Mouse (Mus musculus): ENCODE measurements around the gene C2cd4c. TPM values are rescaled to one million over a fixed set of nuclear protein-coding genes. Genes with fewer than 3 reads are reported as not detected.

The C2cd4c gene
- total and polyA plus RNA-seq, 2 experiments from 2014 or later = not detected

GRCm38 (mm10) chr10:79581501-79581900 lies 32.3 kb downstream of the C2cd4c start:
- WGBS = 88% methylated on average over 8 of the region's 8 CpGs
- H3K27ac ChIP-seq (ENCODE audit: low read depth) = no peak overlapping the region
- no peaks in the 10 kb centered on the region for H3K36me3 ChIP-seq (replicated peaks; ENCODE audit: control insufficient read depth, insufficient read depth, low read length)
- TF ChIP-seq EP300 (IDR thresholded peaks at IDR 0.05; ENCODE audit: low read depth) (no peak), CTCF (IDR thresholded peaks at IDR 0.05; ENCODE audit: low read depth) (no peak)
- no peaks in the 10 kb centered on the region for H3K9me3 ChIP-seq (replicated peaks; ENCODE audit: control insufficient read depth, low read length)
- no peak for DNase-seq (ENCODE audit: low spot score)
- no peak overlapping the region for H3K4me3 ChIP-seq (ENCODE audit: low read depth, low read length)
- H3K27me3 ChIP-seq (ENCODE audit: control insufficient read depth, insufficient read depth, low read length) = no peaks in the 10 kb centered on the region
- no peak overlapping the region for H3K4me2 ChIP-seq (ENCODE audit: low read depth, low read length)
- no peak overlapping the region for H3K9ac ChIP-seq (replicated peaks; ENCODE audit: low read depth, low read length)
- no peak for ATAC-seq (ENCODE audit: insufficient read depth, low read depth)
- H3K4me1 ChIP-seq (ENCODE audit: control insufficient read depth, insufficient read depth) = no peaks in the 10 kb centered on the region

DNA sequence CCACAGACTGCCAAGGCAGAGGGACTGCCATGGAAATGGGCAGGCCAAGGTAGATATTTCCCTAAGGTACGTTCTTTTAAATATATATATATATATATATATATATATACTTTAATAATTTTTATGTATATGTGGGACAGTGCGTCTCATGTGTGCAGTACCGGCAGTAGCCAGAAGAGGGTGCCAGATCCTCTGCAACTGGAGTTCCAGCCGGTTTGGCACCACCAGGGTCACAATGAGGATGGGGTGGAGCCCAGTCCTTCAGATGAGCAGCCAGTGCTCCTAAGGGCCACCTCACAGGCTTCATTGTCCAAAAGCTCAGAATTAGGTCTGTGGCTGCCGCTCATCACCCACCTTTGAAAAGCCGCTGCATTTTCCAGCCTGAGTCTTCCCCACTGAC lies 33.0 kb downstream of the C2cd4c start:
- DNase-seq (ENCODE audit: low spot score) (no peak), ATAC-seq (ENCODE audit: insufficient read depth, low read depth) (no peak)
- Histone ChIP-seq H3K27ac (ENCODE audit: low read depth) (no peak overlapping the region), H3K36me3 (replicated peaks; ENCODE audit: control insufficient read depth, insufficient read depth, low read length) (no peaks in the 10 kb centered on the region), H3K9ac (replicated peaks; ENCODE audit: low read depth, low read length) (no peak overlapping the region), H3K4me3 (ENCODE audit: low read depth, low read length) (no peak overlapping the region), H3K9me3 (replicated peaks; ENCODE audit: control insufficient read depth, low read length) (no peaks in the 10 kb centered on the region), H3K27me3 (ENCODE audit: control insufficient read depth, insufficient read depth, low read length) (no peaks in the 10 kb centered on the region), H3K4me2 (ENCODE audit: low read depth, low read length) (no peak overlapping the region), H3K4me1 (ENCODE audit: control insufficient read depth, insufficient read depth) (no peaks in the 10 kb centered on the region)
- TF ChIP-seq EP300 (IDR thresholded peaks at IDR 0.05; ENCODE audit: low read depth) (no peak), CTCF (IDR thresholded peaks at IDR 0.05; ENCODE audit: low read depth) (peak; percentile 37)
- 49% methylated on average over 6 of the region's 6 CpGs for WGBS

GRCm38 (mm10) chr10:79580356-79580755 lies 33.5 kb downstream of the C2cd4c start:
- 68% methylated on average over 7 of the region's 7 CpGs for WGBS
- ATAC-seq (ENCODE audit: insufficient read depth, low read depth) (no peak), DNase-seq (ENCODE audit: low spot score) (no peak)
- no peak overlapping the region for H3K4me3 ChIP-seq (ENCODE audit: low read depth, low read length)
- no peaks in the 10 kb centered on the region for H3K9me3 ChIP-seq (replicated peaks; ENCODE audit: control insufficient read depth, low read length)
- no peak overlapping the region for H3K4me2 ChIP-seq (ENCODE audit: low read depth, low read length)
- H3K27ac ChIP-seq (ENCODE audit: low read depth) = no peak overlapping the region
- H3K4me1 ChIP-seq (ENCODE audit: control insufficient read depth, insufficient read depth) = no peaks in the 10 kb centered on the region
- H3K36me3 ChIP-seq (replicated peaks; ENCODE audit: control insufficient read depth, insufficient read depth, low read length) = no peaks in the 10 kb centered on the region
- no peak for TF ChIP-seq CTCF (IDR thresholded peaks at IDR 0.05; ENCODE audit: low read depth)
- no peak for TF ChIP-seq EP300 (IDR thresholded peaks at IDR 0.05; ENCODE audit: low read depth)
- no peak overlapping the region for H3K9ac ChIP-seq (replicated peaks; ENCODE audit: low read depth, low read length)
- no peaks in the 10 kb centered on the region for H3K27me3 ChIP-seq (ENCODE audit: control insufficient read depth, insufficient read depth, low read length)

- no peak for ATAC-seq (ENCODE audit: insufficient read depth, low read depth)
- no peak for TF ChIP-seq CTCF (IDR thresholded peaks at IDR 0.05; ENCODE audit: low read depth)
Measured at GRCm38 (mm10) chr10:79579781-79580180, 34.0 kb downstream of the C2cd4c start.

DNA sequence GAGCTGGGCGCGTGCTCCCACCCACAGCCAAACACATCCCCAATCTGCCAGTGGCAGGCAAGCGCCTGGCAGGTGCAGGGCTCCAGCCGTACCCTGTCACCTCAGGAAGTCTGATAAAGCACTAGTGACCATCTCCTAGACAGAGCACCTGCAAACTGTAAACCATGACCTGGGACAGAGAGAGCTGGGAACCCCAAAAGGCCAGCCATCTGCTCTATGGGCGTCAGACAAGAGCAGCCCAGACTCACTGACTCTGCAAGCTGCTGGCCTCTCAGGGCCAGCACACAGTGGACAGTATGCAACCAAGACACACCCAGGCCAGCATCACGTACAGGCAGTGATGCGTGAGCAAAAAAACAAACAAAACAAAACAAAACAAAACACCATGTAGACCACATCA lies 34.9 kb downstream of the C2cd4c start:
- no peaks in the 10 kb centered on the region for H3K4me1 ChIP-seq (ENCODE audit: control insufficient read depth, insufficient read depth)
- H3K36me3 ChIP-seq (replicated peaks; ENCODE audit: control insufficient read depth, insufficient read depth, low read length) = no peaks in the 10 kb centered on the region
- no peak for ATAC-seq (ENCODE audit: insufficient read depth, low read depth)
- H3K9ac ChIP-seq (replicated peaks; ENCODE audit: low read depth, low read length) = no peak overlapping the region
- no peaks in the 10 kb centered on the region for H3K9me3 ChIP-seq (replicated peaks; ENCODE audit: control insufficient read depth, low read length)
- no peak for TF ChIP-seq EP300 (IDR thresholded peaks at IDR 0.05; ENCODE audit: low read depth)
- TF ChIP-seq CTCF (IDR thresholded peaks at IDR 0.05; ENCODE audit: low read depth) = no peak
- no peaks in the 10 kb centered on the region for H3K27me3 ChIP-seq (ENCODE audit: control insufficient read depth, insufficient read depth, low read length)
- 69% methylated on average over 7 of the region's 7 CpGs for WGBS
- no peak overlapping the region for H3K27ac ChIP-seq (ENCODE audit: low read depth)
- DNase-seq (ENCODE audit: low spot score) = no peak
- no peak overlapping the region for H3K4me3 ChIP-seq (ENCODE audit: low read depth, low read length)
- no peak overlapping the region for H3K4me2 ChIP-seq (ENCODE audit: low read depth, low read length)

More at GRCm38 (mm10) chr10:79579781-79580180, 34.0 kb downstream of the C2cd4c start:
- Histone ChIP-seq H3K9ac (replicated peaks; ENCODE audit: low read depth, low read length) (no peak overlapping the region), H3K9me3 (replicated peaks; ENCODE audit: control insufficient read depth, low read length) (no peaks in the 10 kb centered on the region), H3K27ac (ENCODE audit: low read depth) (no peak overlapping the region), H3K27me3 (ENCODE audit: control insufficient read depth, insufficient read depth, low read length) (no peaks in the 10 kb centered on the region), H3K36me3 (replicated peaks; ENCODE audit: control insufficient read depth, insufficient read depth, low read length) (no peaks in the 10 kb centered on the region), H3K4me3 (ENCODE audit: low read depth, low read length) (no peak overlapping the region), H3K4me2 (ENCODE audit: low read depth, low read length) (no peak overlapping the region), H3K4me1 (ENCODE audit: control insufficient read depth, insufficient read depth) (no peaks in the 10 kb centered on the region)
- WGBS = 74% methylated on average over 12 of the region's 12 CpGs
- no peak for DNase-seq (ENCODE audit: low spot score)

DNA sequence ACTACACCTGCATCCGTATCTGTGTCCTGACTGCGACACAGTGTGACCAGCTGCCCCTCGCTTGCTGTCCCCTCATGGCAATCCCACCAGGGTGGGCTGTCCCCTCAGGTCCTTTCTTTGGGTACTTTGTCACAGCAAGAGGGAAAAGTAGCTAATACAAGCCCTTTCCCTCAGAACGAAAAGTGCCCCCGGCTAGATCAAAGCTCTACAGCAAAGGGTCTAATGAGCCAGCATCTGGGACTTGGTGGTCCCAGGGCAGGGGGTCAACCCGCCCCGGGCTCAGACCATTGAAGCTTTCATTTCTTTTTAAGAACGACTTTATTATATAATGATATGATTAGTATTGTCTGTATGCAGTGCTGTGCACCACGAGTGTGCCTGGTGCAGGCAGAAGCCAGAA lies 35.5 kb downstream of the C2cd4c start:
- no peak overlapping the region for H3K9ac ChIP-seq (replicated peaks; ENCODE audit: low read depth, low read length)
- no peaks in the 10 kb centered on the region for H3K27me3 ChIP-seq (ENCODE audit: control insufficient read depth, insufficient read depth, low read length)
- H3K4me1 ChIP-seq (ENCODE audit: control insufficient read depth, insufficient read depth) = no peaks in the 10 kb centered on the region
- no peak for TF ChIP-seq CTCF (IDR thresholded peaks at IDR 0.05; ENCODE audit: low read depth)
- no peak for TF ChIP-seq EP300 (IDR thresholded peaks at IDR 0.05; ENCODE audit: low read depth)
- ATAC-seq (ENCODE audit: insufficient read depth, low read depth) (no peak), DNase-seq (ENCODE audit: low spot score) (no peak)
- H3K4me2 ChIP-seq (ENCODE audit: low read depth, low read length) = no peak overlapping the region
- no peaks in the 10 kb centered on the region for H3K9me3 ChIP-seq (replicated peaks; ENCODE audit: control insufficient read depth, low read length)
- WGBS = 74% methylated on average over 9 of the region's 9 CpGs
- H3K36me3 ChIP-seq (replicated peaks; ENCODE audit: control insufficient read depth, insufficient read depth, low read length) = no peaks in the 10 kb centered on the region
- H3K27ac ChIP-seq (ENCODE audit: low read depth) = no peak overlapping the region
- H3K4me3 ChIP-seq (ENCODE audit: low read depth, low read length) = no peak overlapping the region
